Mouse (Mus musculus) urinary bladder, postnatal 25 days (tissue): ENCODE measurements around the gene Gli3.

Experiments
- DNase-seq: peaks from one replicate; pipeline ENCODE4 v3.0.0; 2022; ENCODE audit warnings: low spot score

The Gli3 gene

DNA sequence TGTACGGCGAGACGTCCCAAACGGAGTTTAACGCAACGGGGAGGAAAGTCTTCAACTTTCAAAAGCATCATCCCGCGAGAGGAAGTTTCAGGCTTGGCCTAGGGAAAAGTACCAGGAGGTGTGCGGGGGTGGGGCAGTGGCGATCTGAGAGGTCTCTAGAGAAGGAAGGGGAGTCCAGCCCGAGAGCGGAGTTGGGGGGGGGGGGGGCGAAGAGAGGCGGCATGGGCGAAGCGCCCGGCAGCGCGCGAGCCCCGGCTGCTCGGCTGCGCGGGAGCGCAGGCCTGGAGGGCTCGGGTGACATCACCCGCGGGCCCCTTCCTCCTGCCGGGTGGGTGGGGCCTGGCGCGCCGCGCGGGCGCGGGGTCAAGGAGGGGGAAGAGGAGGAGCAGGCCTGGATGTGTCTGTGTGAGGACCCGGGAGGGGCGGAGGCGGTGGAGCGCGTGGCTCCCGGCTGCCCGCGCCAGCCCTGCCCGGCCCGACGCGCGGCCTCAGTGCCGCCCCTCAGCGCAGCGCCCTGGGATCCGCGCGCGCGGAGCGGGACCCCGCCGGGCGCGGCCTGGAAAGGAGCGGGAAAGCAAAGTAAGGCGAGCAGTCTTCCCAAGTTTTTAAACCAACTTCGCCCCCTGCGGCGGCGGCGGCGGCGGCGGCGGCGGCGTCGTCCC, at the start of gene Gli3:
TSS of gene Gli3 (plus strand) at position 406 of the 662 bp plus-strand sequence.
- peak; percentile 63 for DNase-seq

DNA sequence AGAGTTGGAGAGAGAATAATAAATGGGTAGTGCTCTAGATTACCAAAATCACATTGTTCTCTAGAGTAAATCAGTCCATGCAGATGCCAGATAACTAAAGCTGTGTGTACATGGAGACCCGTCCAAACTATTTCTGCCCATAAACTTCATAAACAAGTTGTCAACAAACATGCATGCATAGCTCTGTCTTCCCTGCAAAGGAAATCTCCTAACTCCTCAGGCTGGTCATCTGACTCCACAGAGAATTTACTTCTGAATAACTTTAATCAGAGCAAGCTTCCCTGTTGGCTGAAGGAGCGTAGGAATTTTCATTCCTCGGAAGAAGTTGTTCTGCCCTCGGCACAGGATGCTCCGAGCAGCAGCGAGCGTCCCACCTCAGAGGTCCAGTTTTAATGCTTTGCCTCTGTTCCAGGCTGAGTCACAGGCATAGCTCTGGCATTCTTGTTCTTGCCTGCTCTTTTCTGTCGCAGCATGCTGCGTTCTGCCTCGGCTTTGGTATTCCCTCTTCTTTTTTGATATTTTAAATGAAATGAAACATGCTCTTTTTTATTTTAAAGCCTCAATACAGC, 41.8 kb upstream of the Gli3 start:
- DNase-seq = peak; percentile 22

DNA sequence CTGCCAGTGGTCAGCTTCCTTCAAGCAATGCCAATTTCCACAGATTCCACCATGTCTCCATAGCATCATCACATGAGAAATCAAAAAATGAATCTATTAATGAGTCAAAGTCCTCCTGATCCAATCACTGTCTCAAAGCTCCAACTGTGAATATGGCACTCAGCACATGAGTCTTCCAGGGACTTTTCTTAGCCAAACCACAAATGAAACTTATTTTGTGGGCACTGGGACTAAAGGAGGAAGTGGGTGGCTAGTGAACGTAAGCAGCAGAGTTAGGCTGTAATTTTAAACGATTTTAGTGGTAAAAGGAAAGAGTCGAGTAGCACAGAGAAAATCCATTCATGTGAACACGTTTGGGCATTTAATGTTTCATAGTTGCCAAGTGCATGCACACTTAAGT, 21.0 kb upstream of the Gli3 start:
- no peak for DNase-seq

GRCm38 (mm10) chr13:15444312-15444711, 18.7 kb upstream of the Gli3 start:
- no peak for DNase-seq

DNA sequence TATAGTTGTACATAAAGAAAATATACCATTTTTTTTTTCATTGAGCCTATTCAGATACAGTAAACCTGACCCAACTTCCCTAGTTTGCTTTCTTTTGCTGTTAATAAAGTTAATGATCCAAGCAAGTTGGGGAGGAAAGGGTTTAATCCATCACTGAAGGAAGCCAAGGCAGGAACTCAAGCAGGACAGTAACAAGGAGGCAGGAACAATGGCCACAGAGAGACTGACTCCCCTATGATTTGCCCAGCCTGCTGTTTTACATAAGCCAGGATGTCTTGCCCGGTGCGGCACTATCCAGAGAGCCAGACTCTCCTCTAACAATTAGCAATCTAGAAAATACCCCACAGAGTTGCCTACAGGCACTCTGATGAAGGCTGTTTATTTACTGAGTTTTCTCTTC, 17.4 kb upstream of the Gli3 start:
- DNase-seq = no peak

- no peak for DNase-seq
Measured at GRCm38 (mm10) chr13:15446004-15446403, 17.0 kb upstream of the Gli3 start.

GRCm38 (mm10) chr13:15446782-15447564, 16.1 kb upstream of the Gli3 start:
- no peak for DNase-seq

DNA sequence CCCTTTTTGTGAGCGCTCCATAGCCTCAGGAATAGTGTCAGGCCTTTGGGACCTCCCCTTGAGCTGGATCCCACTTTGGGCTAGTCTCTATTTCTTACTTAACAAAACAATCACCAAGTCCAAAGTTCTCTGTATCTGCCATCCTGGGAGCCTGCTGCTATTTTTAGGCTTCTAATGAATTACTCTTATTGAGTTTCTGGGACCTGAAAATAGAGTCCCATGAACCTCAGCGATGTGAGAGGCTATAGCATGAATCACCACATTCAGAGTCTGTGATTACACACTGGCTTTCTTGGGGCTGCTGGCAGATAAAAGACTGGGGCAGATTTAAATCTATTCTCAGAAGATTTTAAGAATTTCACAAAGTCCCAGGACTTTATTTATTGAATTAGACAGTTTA, 12.1 kb upstream of the Gli3 start:
- no peak for DNase-seq

- DNase-seq = no peak
Measured at GRCm38 (mm10) chr13:15457841-15458240, 5.2 kb upstream of the Gli3 start.

GRCm38 (mm10) chr13:15461926-15462325, 1.1 kb upstream of the Gli3 start:
- DNase-seq = no peak

DNA sequence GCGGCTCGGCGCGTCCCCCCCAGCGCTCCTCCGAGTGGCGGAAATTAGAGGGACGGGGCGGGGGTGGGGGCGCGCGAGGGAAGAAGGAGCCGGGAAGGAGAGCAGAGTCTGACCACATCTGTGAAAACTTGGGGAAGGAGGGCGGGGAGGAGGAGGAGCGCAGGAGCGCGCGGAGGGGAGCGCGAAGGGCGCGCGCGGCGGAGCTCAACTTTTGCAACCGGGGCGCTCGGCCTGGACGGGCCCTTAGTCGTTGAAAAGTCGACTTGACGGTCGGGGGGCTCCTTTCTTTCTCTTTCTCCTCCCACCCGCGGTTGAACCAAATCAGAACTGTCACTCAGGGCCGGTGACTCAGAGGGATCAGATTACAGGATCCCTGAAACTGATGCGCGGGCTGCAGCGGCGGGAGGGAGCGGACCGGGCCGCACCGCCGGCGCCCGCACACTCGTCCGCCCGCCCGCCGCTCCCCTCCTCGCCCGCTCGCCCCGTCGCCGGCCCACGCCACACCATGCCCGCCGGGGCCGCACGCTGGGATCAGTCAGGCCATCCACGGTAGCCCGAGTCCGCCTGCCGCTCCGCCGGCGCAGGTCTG, 551 bp downstream of the Gli3 start:
- DNase-seq = peak; percentile 41

- DNase-seq = peak; percentile 34
Measured at GRCm38 (mm10) chr13:15464081-15464526, 1.1 kb downstream of the Gli3 start.

DNA sequence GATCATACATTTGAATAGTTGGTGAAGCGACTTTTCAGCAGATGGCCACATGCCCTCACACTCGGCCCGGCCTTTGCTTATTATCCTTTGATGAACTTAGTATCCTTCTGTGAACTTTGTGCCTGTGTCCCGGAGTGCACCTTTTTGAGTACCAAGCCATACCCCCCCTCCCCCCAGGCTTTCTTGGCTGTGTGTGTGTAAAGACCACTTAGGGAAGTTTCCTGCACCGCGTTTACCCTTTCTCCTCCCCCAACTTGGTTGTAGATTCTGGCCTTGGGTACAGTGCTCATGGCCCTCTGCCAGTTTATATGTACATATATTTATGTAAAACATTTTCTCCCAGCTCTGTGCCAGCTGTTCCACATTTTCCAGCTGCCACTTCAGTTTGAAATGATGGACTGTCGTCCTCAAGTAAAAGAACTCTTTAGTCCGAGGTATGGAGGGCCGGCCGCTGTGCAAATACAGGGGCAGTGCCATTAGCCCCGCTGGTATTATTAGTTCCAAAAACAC, 1.8 kb downstream of the Gli3 start:
- DNase-seq = no peak

- DNase-seq = no peak
Measured at GRCm38 (mm10) chr13:15466496-15466895, 3.5 kb downstream of the Gli3 start.

DNA sequence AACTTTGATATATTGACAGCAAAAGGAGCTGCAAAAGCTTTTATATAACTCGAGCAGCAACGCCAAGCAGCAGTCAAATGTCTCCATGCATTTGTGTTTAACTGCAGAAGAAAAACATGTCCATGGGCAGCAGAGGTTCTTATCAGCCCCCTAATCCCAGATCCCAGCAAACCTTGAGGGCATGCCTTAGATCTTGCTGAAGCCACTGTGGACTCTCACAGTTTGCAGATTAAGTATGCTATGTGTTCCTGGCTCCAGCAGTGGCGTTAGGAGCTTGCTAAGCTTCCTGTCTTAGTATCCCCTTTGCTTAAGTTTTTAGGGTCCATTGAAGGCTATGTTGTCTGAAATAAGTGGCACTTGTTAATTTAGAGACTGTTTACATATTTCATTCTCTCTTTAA, 4.4 kb downstream of the Gli3 start:
- no peak for DNase-seq

DNA sequence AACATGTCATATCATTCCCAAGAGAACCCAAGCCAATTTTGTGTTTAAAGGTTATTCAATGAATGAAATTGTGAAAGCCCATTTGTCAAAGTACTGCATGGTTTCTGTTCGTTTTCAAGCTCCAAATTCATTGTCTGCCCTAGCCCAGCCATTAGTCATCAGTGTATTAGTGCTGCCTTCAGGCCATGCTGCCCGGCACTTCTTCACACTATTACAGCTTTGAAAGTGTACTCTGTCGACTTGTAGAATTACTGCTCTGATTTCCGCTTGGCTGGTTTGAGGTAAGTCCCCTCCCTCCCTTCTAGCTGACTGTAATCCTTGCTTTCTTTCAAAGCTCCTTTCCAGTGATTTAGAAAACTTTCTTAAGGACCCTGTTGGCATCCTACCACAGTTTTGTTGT, 5.4 kb downstream of the Gli3 start:
- DNase-seq = no peak

DNA sequence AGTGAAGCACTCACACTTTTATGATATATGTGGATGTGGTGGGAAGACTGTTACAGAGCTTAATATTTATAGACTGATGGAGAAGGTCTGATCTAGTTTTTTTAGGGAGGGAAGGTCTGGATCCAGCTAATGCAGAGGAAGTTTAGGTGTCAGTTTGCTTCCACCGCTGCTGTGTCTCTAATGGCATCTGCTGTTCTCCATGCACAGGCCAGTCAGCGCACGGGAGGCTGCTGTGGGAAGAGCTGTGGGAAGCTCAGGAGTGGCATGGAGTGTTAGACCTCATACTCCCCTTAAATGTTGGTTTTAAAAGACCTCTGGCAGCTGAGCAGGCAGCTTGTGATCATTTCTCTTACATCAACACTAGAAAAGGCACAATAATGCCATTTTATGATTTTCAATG, 7.0 kb downstream of the Gli3 start:
- no peak for DNase-seq

DNA sequence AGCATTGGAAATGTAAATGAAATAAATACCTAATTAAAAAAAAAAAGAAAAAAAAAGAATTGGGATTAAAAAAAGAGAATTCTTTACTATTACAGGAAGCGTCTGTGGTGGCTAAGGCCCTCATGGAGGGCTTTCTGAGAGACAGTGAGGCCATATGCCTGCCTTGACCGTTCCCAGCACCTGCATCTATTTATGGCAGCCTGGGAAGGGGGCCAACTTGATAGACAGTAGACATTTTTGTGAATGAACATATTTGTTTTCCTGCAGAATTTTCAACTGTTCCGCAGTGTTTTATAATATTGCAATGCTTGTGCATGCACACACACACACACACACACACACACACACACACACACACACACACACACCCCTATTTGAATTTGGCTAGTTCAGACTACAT, 9.7 kb downstream of the Gli3 start:
- DNase-seq = no peak

DNA sequence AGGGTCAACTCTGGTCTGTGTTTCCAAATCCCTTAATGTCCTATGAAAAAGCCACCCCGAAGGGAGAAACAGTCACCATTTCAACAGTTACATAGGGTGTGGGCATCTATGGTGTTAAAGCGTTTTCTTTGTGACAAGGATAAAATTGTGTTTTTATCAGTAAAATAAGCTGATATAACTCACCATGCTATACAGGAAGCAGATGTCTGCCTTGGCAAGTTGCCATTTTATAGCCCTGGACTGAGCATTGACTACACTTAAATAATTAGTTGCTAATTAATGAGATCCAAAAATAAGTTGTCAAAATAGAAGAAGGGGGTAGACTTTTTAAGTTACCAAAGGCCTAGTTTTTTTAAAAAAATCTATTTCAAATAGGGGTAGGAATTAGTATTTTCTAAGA, 11.4 kb downstream of the Gli3 start:
- no peak for DNase-seq

DNA sequence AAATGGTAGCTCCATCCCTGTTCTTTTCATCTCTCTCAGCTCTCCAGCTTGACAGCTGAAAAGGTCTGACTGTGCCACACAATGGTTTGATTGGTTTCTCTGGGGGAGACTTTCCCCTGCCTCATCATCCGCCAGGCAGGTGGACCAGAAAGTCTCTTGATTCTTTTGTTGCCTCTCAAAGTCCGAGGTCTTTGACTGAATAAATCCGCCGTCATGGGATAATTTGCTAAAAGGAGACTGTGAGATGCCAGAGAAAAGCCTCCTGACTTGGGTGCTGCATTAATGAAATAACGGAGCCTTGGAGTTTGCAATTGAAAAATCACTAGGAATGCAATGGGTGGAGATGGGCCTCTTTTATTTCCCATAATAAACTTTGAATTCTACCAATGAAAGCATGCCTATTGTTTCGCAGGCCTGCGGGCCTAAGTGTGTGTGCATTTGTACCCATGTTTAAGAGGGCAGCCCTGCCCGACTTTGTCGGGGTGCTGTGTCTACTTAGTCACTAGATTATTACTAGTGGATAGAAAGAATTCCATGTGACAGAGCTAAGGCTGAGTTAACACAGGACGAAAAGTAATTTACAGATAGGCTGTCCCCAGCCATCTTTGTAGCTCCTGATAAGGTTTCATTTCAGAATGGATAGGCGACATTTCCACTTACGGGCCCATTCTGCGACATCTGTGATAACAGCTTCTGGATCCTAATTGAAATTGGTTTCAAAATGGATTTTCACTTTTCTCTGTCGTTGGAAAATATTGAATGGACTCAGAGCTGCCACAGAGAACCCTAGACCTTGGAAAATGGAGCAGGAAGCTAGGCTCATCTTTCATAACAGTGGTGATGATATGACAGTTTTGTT, 23.2 kb downstream of the Gli3 start:
- no peak for DNase-seq

DNA sequence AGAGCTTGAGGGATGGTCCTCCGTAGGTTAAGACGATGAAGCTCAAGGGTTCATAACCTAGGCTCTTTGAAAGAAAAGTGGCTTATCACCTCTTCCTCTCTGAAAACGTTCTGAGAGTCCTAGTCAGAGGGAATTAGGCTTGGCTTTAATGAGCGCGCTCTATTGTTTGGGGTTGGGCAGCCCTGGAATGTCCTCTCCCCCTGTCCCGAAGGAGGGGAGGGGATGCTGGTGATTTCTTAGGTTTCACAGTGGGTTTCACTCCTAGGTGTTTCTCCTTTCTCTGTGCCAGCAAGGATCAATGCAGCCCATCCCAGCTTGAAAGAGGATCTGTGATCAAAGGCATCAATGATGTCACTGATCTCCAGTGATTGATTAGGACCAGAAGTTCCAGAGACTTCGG, 24.3 kb downstream of the Gli3 start:
- DNase-seq = no peak

- no peak for DNase-seq
Measured at GRCm38 (mm10) chr13:15488065-15488464, 25.0 kb downstream of the Gli3 start.
